Mouse (Mus musculus): ENCODE data around the gene Pitpnc1.

- TF ChIP-seq CTCF (IDR thresholded peaks at IDR 0.05; ENCODE audit: low read depth): no peak
- TF ChIP-seq EP300 (optimal IDR thresholded peaks at IDR 0.05): no peak
Observed at GRCm38 (mm10) chr11:107438140-107438539, 32.4 kb downstream of the Pitpnc1 start.

Measured in stomach, postnatal 0 days (tissue).